Mouse (Mus musculus) erythroblast, embryonic 14.5 days (primary cell): ENCODE results near the gene Pmel. TPM values are rescaled to one million over a fixed set of nuclear protein-coding genes. Genes with fewer than 3 reads are reported as not detected.

Source experiments
- H3K27me3 ChIP-seq: 2 replicates; pipeline ENCODE4 v1.6.1; 2012; ENCODE audit warnings: inconsistent platforms; ENCODE audit not compliant: control insufficient read depth
- H3K36me3 ChIP-seq: 2 replicates; pipeline ENCODE4 v1.6.1; 2012; ENCODE audit warnings: mild to moderate bottlenecking, inconsistent platforms; ENCODE audit not compliant: control insufficient read depth
- H3K4me1 ChIP-seq: 2 replicates; pipeline ENCODE4 v1.6.1; 2012; ENCODE audit warnings: inconsistent platforms; ENCODE audit not compliant: control insufficient read depth
- H3K4me3 ChIP-seq: replicated peaks from 2 replicates; pipeline ENCODE3; 2012; ENCODE audit warnings: moderate library complexity, mild to moderate bottlenecking, inconsistent platforms
- H3K9me3 ChIP-seq: 2 replicates; pipeline ENCODE4 v1.6.1; 2012; ENCODE audit warnings: low read length, inconsistent platforms, mixed read lengths; ENCODE audit not compliant: control insufficient read depth
- GATA1 ChIP-seq: IDR thresholded peaks from 2 replicates; pipeline ENCODE4 v1.6.1; 2012; ENCODE audit warnings: low read length, inconsistent platforms, mixed read lengths
- TAL1 ChIP-seq: IDR thresholded peaks from 3 replicates; pipeline ENCODE4 v1.6.1; 2012; ENCODE audit warnings: low read length, inconsistent platforms, mixed read lengths
- polyA plus RNA-seq: library from polyadenylated mRNA; stranded (reverse); fragments of >175 nt; gene quantifications from 2 replicates; pipeline ENCODE4 v1.2.3, GENCODE M21; 2012

The Pmel gene
- polyA plus RNA-seq, 1 experiment = not detected

GRCm38 (mm10) chr10:128665806-128666205 lies 38.2 kb upstream of the Pmel start:
- Histone ChIP-seq H3K9me3 (no peaks in the 10 kb centered on the region; the same call in 1 of the 2 replicates), H3K36me3 (peaks cover 3% of the 10 kb centered on the region; the same call in 1 of the 2 replicates), H3K4me3 (no peak overlapping the region), H3K27me3 (peaks cover 43% of the 10 kb centered on the region), H3K4me1 (peaks cover 60% of the 10 kb centered on the region)
- TF ChIP-seq TAL1 = no peak
- TF ChIP-seq GATA1 = no peak

- TF ChIP-seq TAL1 = no peak
- TF ChIP-seq GATA1 = no peak
- no peaks in the 10 kb centered on the region; the same call in 1 of the 2 replicates for H3K9me3 ChIP-seq
- H3K4me3 ChIP-seq = peak overlapping the region; percentile 61
- H3K36me3 ChIP-seq = peaks cover 10% of the 10 kb centered on the region; the same call in 1 of the 2 replicates
- H3K27me3 ChIP-seq = peaks cover 73% of the 10 kb centered on the region
- H3K4me1 ChIP-seq = peaks cover 52% of the 10 kb centered on the region
Measured at GRCm38 (mm10) chr10:128668790-128669672, 35.0 kb upstream of the Pmel start.

GRCm38 (mm10) chr10:128671148-128671547 lies 32.8 kb upstream of the Pmel start:
- H3K27me3 ChIP-seq = peaks cover 73% of the 10 kb centered on the region
- TF ChIP-seq GATA1 (no peak), TAL1 (no peak)
- peaks cover 41% of the 10 kb centered on the region for H3K4me1 ChIP-seq
- H3K9me3 ChIP-seq = no peaks in the 10 kb centered on the region; the same call in 1 of the 2 replicates
- peaks cover 10% of the 10 kb centered on the region; the same call in 1 of the 2 replicates for H3K36me3 ChIP-seq
- no peak overlapping the region for H3K4me3 ChIP-seq

- Histone ChIP-seq H3K36me3 (peaks cover 19% of the 10 kb centered on the region), H3K4me1 (peaks cover 26% of the 10 kb centered on the region), H3K9me3 (no peaks in the 10 kb centered on the region), H3K4me3 (peak within 1 kb of the TSS; percentile 79), H3K27me3 (peaks cover 48% of the 10 kb centered on the region)
- TF ChIP-seq TAL1 (no peak), GATA1 (no peak)
Measured at GRCm38 (mm10) chr10:128673763-128674468, 30.1 kb upstream of the Pmel start, which contains the start of gene Suox. Suox (minus strand) TSS chr10:128674073.

- H3K4me1 ChIP-seq = peaks cover 21% of the 10 kb centered on the region
- peaks cover 42% of the 10 kb centered on the region for H3K27me3 ChIP-seq
- TF ChIP-seq GATA1 (no peak), TAL1 (no peak)
- H3K36me3 ChIP-seq = peaks cover 25% of the 10 kb centered on the region
- H3K4me3 ChIP-seq = peak overlapping the region; percentile 79
- no peaks in the 10 kb centered on the region for H3K9me3 ChIP-seq
Measured at GRCm38 (mm10) chr10:128674469-128675008, 29.5 kb upstream of the Pmel start.

- Histone ChIP-seq H3K4me1 (peaks cover 51% of the 10 kb centered on the region), H3K9me3 (peaks cover 2% of the 10 kb centered on the region; the same call in 1 of the 2 replicates), H3K4me3 (peak overlapping the region; percentile 89), H3K36me3 (peaks cover 49% of the 10 kb centered on the region), H3K27me3 (no peaks in the 10 kb centered on the region)
- TF ChIP-seq GATA1 = no peak
- no peak for TF ChIP-seq TAL1
Measured at GRCm38 (mm10) chr10:128695411-128695991, 8.5 kb upstream of the Pmel start.

- peaks cover 53% of the 10 kb centered on the region for H3K4me1 ChIP-seq
- H3K4me3 ChIP-seq = peak within 1 kb of the TSS; percentile 89
- peaks cover 56% of the 10 kb centered on the region for H3K36me3 ChIP-seq
- H3K9me3 ChIP-seq = peaks cover 2% of the 10 kb centered on the region; the same call in 1 of the 2 replicates
- no peaks in the 10 kb centered on the region for H3K27me3 ChIP-seq
- no peak for TF ChIP-seq GATA1
- TF ChIP-seq TAL1 = no peak
Measured at GRCm38 (mm10) chr10:128695992-128696807, 7.8 kb upstream of the Pmel start, which contains the start of gene Rab5b. Rab5b (minus strand) TSS chr10:128696264.
